Mouse (Mus musculus): Measurements from ENCODE around the gene Larp7. TPM values are rescaled to one million over a fixed set of nuclear protein-coding genes. Genes with fewer than 3 reads are reported as not detected.
A peak's percentile ranks its signal among the peaks of the same experiment; 100 is the strongest.

Gene Larp7
- polyA plus RNA-seq (2012; ENCODE audit: insufficient read depth, insufficient read length, low replicate concordance, missing spikeins), result not detected in 2 replicates

DNA sequence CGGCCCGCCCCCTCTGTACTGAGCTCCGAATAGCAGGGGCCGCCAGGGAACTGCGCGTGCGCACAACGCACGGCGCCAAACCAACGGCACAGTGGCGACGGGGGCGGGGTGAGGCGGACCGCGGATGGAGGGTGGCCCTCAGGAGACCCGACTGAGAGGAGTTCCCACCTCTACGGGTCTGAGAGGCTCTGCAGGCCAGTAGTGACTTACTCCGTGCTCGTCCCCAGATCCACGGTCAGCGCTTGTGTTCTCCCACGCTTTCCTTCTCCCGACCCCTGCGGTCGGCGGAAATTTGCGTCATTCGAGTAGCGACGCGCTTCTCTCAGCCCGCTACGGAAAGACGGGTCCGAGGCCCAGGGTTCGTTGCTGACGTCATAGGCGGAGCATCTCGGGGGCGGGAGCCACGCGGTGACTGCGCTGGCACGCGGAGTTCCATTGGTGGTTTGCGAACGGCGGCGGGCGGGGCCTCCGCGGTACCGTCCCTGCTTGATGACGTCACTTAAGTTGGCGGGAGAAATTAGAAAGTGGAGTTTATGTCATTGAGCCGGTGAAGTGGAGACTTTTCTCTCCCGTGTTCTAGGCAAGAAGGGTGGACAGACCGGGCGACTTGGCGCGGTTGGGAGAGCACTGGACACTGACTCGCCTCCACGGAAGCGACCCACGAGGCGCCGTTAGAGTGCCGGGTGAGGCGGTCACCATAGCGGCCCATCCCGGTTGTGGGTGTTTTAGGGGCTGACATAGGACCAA, at the start of gene Larp7, which contains the start of gene Zgrf1:
Gene Larp7 (minus strand): TSS at position 377 of the 747 bp plus-strand sequence.
Gene Zgrf1 (plus strand): TSS at position 517 of the 747 bp plus-strand sequence.
- Histone ChIP-seq H3K4me1 (ENCODE audit: control insufficient read depth, insufficient read depth, low read length) (no peaks in the 10 kb centered on the region), H3K27ac (ENCODE audit: insufficient read depth, low read depth, low read length) (peak within 1 kb of the TSS; percentile 94), H3K4me3 (ENCODE audit: insufficient read depth, low read depth, low read length) (peak within 1 kb of the TSS; percentile 65)
- WGBS, result under 1% methylated on average over 73 of the region's 73 CpGs
- TF ChIP-seq CTCF (IDR thresholded peaks at IDR 0.05; ENCODE audit: insufficient read depth, low read depth, low read length) (no peak), POLR2A (IDR thresholded peaks at IDR 0.05; ENCODE audit: insufficient read depth, low read depth, low read length) (peak; percentile 39; the same call in 1 of the 2 replicates)

DNA sequence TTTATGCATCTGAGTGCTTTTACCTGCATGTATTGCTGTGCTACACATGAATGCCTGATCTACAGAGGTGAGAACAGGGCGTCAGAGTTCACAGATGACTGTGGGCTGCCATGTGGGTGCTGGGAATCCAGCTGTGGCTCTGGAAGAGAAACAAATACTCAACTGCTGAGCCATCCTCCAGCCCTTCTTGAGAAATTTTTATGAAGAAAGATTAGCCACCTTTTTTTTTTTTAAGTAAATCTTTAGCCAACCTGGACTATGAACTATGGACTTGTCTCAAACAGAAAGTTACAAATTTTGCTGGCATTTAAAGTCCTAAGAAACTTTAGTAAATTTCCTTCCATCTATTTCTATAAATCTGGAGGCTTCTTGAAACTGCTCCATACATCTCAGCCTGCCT, 44.0 kb upstream of the Larp7 start:
- Histone ChIP-seq H3K4me3 (ENCODE audit: insufficient read depth, low read depth, low read length) (no peak overlapping the region), H3K4me1 (ENCODE audit: control insufficient read depth, insufficient read depth, low read length) (no peaks in the 10 kb centered on the region), H3K27ac (ENCODE audit: insufficient read depth, low read depth, low read length) (no peak overlapping the region)
- TF ChIP-seq CTCF (IDR thresholded peaks at IDR 0.05; ENCODE audit: insufficient read depth, low read depth, low read length) (no peak), POLR2A (IDR thresholded peaks at IDR 0.05; ENCODE audit: insufficient read depth, low read depth, low read length) (no peak)
- WGBS, result 96% methylated on average over 1 of the region's 1 CpGs

DNA sequence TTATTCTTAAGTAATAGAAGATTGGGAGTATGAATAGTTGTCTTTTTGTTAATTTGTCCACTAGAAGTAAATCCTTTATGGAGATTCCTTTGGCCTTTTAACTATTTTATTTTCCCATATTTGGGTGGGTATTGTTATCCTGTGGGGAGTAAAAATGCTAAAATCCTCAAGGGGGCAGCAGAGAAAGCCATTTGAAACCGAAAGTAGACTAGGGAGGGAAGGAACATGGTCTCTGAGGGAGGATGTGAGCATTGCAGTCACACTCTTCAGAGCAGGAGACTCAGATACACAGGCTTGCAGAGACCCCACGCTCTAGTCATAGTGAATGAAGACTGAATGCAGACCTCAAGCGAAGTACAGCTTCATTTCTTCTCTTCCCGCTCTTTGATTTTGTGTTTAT, 19.4 kb upstream of the Larp7 start:
- no peak for TF ChIP-seq POLR2A (IDR thresholded peaks at IDR 0.05; ENCODE audit: insufficient read depth, low read depth, low read length)
- no peak for TF ChIP-seq CTCF (IDR thresholded peaks at IDR 0.05; ENCODE audit: insufficient read depth, low read depth, low read length)
- Histone ChIP-seq H3K4me3 (ENCODE audit: insufficient read depth, low read depth, low read length) (no peak overlapping the region), H3K27ac (ENCODE audit: insufficient read depth, low read depth, low read length) (no peak overlapping the region), H3K4me1 (ENCODE audit: control insufficient read depth, insufficient read depth, low read length) (no peaks in the 10 kb centered on the region)
- 55% methylated on average over 4 of the region's 4 CpGs for WGBS

DNA sequence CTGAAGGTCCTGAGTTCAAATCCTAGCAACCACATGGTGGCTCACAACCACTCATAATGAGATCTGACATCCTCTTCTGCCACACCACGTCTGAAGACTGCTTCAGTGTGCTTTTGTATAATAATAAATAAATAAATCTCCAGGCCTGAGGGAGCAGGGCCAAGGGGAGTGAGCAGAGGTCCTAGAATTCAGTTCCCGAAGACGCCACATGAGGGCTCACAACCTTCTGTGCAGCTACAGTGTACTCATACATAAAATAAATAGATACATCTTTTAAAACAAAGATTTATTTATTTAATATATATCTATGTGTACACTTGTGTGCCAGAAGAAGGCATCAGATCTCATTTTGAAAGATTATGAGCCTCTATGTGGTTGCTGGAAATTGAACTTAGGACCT, 12.0 kb upstream of the Larp7 start:
- 77% methylated on average over 3 of the region's 3 CpGs for WGBS
- Histone ChIP-seq H3K4me1 (ENCODE audit: control insufficient read depth, insufficient read depth, low read length) (no peaks in the 10 kb centered on the region), H3K27ac (ENCODE audit: insufficient read depth, low read depth, low read length) (no peak overlapping the region), H3K4me3 (ENCODE audit: insufficient read depth, low read depth, low read length) (no peak overlapping the region)
- TF ChIP-seq CTCF (IDR thresholded peaks at IDR 0.05; ENCODE audit: insufficient read depth, low read depth, low read length) (no peak), POLR2A (IDR thresholded peaks at IDR 0.05; ENCODE audit: insufficient read depth, low read depth, low read length) (no peak)

DNA sequence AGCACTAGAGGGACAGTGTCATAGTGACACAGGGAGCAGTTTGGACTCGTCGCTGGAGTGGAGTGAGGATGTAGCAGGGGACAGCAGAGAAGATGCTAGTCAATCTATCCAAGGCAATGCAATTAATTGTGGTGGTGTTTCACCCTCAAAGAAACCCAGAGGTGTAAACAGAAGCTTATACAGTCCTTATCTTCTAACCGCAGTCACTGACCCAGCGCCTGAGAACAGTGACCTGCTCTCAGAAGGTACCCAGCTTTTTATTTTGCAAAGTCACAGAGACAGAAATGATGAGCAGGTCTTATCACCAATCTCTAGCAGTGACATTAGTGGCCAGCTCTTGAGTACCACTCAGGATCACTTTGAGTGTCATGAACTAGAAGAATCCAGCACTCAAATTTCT, 9.8 kb upstream of the Larp7 start:
- no peak overlapping the region for H3K27ac ChIP-seq (ENCODE audit: insufficient read depth, low read depth, low read length)
- no peak overlapping the region for H3K4me3 ChIP-seq (ENCODE audit: insufficient read depth, low read depth, low read length)
- TF ChIP-seq POLR2A (IDR thresholded peaks at IDR 0.05; ENCODE audit: insufficient read depth, low read depth, low read length) (no peak), CTCF (IDR thresholded peaks at IDR 0.05; ENCODE audit: insufficient read depth, low read depth, low read length) (no peak)
- 97% methylated on average over 4 of the region's 4 CpGs for WGBS
- H3K4me1 ChIP-seq (ENCODE audit: control insufficient read depth, insufficient read depth, low read length), result no peaks in the 10 kb centered on the region

DNA sequence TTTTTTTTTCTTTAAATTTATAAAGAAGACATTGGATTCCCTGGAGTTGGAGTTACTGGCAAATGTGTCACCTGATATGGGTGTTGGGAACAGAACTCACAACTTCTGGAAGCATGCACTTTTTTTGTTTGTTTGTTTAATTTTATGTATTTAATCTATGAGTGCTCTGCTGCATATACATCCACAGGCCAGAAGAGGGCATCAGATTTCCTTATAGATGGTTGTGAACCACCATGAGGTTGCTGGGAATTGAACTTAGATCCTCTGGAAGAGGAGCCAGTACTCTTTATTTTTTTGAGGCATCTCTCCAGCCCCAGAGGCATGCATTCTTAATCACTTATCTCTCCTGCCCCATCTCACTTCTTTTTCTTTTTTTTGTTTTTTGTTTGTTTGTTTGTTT, 5.1 kb upstream of the Larp7 start:
- TF ChIP-seq CTCF (IDR thresholded peaks at IDR 0.05; ENCODE audit: insufficient read depth, low read depth, low read length), result no peak
- no peak for TF ChIP-seq POLR2A (IDR thresholded peaks at IDR 0.05; ENCODE audit: insufficient read depth, low read depth, low read length)
- no peak overlapping the region for H3K27ac ChIP-seq (ENCODE audit: insufficient read depth, low read depth, low read length)
- no peak overlapping the region for H3K4me3 ChIP-seq (ENCODE audit: insufficient read depth, low read depth, low read length)
- H3K4me1 ChIP-seq (ENCODE audit: control insufficient read depth, insufficient read depth, low read length), result no peaks in the 10 kb centered on the region

DNA sequence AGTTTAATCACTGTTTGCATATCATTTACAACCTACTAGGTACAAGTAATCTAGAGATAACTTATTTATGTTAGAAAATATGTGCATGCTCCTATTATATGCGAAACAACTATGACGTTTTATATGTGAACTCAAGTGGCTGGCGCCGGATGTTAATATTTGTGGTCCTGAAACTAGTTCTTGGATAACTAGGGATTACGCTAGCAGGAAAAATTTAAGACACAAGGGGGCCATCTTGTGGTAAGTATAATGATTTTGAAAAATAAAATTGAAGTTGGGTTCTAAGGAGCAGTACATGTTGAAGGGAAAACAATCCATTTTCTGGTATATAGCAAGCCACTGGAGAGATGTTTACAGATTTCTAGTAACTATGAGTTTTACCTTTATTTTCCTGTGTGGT, 1.6 kb upstream of the Larp7 start:
- Histone ChIP-seq H3K27ac (ENCODE audit: insufficient read depth, low read depth, low read length) (no peak overlapping the region), H3K4me3 (ENCODE audit: insufficient read depth, low read depth, low read length) (no peak overlapping the region), H3K4me1 (ENCODE audit: control insufficient read depth, insufficient read depth, low read length) (no peaks in the 10 kb centered on the region)
- WGBS, result 27% methylated on average over 5 of the region's 5 CpGs
- TF ChIP-seq CTCF (IDR thresholded peaks at IDR 0.05; ENCODE audit: insufficient read depth, low read depth, low read length) (no peak), POLR2A (IDR thresholded peaks at IDR 0.05; ENCODE audit: insufficient read depth, low read depth, low read length) (no peak)

DNA sequence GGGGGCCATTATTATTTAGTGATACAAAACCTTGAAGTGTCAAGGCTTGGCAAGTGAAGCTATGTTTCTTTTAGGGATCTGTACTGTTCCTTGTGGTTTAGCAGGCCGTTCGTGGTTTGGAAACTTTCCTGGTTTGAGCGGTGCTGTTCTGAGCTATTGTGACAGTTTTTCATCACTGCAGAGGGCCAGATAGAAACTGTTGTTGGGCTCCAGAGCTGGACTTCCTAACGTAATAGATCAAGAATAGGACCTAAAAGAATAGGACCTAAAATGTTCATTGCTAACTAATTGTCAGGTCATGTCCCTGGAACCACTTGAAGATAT, 533 bp upstream of the Larp7 start:
- 1% methylated on average over 4 of the region's 4 CpGs for WGBS
- Histone ChIP-seq H3K4me1 (ENCODE audit: control insufficient read depth, insufficient read depth, low read length) (no peaks in the 10 kb centered on the region), H3K27ac (ENCODE audit: insufficient read depth, low read depth, low read length) (no peak overlapping the region), H3K4me3 (ENCODE audit: insufficient read depth, low read depth, low read length) (peak overlapping the region; percentile 65)
- TF ChIP-seq CTCF (IDR thresholded peaks at IDR 0.05; ENCODE audit: insufficient read depth, low read depth, low read length) (no peak), POLR2A (IDR thresholded peaks at IDR 0.05; ENCODE audit: insufficient read depth, low read depth, low read length) (no peak)

DNA sequence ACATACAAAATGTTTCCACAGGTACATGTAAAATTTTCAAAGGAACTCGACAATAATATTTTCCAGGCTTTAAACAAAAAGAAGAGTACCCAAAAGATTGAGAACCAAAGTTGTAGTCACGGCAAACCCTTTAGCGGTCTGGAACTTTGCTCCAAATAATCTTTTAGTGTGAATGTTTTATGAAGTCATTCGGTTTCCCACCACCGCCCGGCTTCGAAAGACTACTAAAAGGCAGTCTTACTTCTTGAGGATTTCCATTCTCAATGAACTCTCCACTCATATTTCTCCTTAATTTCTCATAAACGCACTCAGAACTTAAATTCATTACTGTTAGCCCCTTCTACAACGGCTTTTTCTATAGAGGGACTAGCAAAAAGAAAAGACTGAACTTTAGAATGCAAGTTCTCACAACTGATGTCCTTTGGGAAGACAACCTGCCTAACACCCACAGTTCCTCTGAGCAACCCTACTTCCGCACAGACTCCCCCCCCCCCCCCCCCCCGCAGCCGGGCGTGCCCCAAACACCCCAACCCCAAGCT, 646 bp downstream of the Larp7 start:
- Histone ChIP-seq H3K4me1 (ENCODE audit: control insufficient read depth, insufficient read depth, low read length) (no peaks in the 10 kb centered on the region), H3K27ac (ENCODE audit: insufficient read depth, low read depth, low read length) (no peak overlapping the region; the same call in 1 of the 2 replicates), H3K4me3 (ENCODE audit: insufficient read depth, low read depth, low read length) (peak overlapping the region; percentile 65; the same call in 1 of the 2 replicates)
- no peak for TF ChIP-seq CTCF (IDR thresholded peaks at IDR 0.05; ENCODE audit: insufficient read depth, low read depth, low read length)
- no peak for TF ChIP-seq POLR2A (IDR thresholded peaks at IDR 0.05; ENCODE audit: insufficient read depth, low read depth, low read length)
- WGBS, result 1% methylated on average over 13 of the region's 13 CpGs
